Mouse (Mus musculus) liver, adult (tissue): ENCODE data around the gene Cdh23.

Experiments used
- GATA4 ChIP-seq: IDR thresholded peaks from 2 replicates; pipeline ENCODE4 v1.6.1; 2014; ENCODE audit warnings: mild to moderate bottlenecking, low read length; ENCODE audit not compliant: insufficient replicate concordance

The Cdh23 gene

GRCm38 (mm10) chr10:60394936-60395335 is 301.4 kb downstream of the Cdh23 start:
- TF ChIP-seq GATA4 = no peak

DNA sequence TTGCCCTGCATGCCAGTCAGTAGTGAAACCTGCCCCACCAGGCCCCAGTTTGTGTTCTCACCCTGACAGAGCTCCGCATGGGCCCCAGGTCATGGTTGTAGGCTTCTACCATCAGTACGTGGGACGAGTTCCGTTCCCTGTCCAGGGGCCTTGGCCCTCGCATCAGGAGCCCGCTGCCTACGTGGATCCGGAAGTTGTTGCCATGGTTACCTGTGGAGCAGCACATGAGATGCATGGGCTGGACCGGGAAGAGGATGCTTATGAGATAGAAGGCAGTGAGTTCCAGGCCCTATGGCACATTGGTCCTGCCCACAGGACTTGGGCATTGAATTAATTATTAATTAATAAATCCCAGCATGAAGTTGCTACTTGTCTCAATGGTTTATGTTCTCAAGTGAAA is 304.6 kb downstream of the Cdh23 start:
- TF ChIP-seq GATA4 = no peak

- TF ChIP-seq GATA4 = no peak
Observed at GRCm38 (mm10) chr10:60390904-60391420, 305.3 kb downstream of the Cdh23 start.

- TF ChIP-seq GATA4 = no peak
Observed at GRCm38 (mm10) chr10:60390177-60390903, 305.9 kb downstream of the Cdh23 start.

DNA sequence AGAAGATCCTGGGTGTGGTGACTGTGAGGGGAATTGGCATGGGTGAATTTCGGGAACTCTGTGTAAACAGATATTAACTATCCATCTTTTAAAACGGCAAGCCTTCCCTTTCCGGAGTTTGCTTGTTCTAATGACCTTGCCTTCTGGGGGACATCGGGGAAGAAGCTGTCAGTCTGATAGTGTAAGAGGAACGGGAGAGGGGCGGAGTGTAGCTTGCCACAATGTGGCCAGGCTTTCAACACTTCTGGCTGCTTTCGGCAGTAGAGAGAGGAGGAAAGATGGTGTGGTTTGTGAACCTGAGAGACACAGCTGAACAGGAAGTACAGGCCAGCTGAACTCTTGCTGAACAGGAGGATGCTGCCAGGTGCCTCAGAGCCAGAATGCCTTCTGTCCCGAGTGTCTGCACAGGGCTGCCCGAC is 306.8 kb downstream of the Cdh23 start:
- TF ChIP-seq GATA4 = no peak

- TF ChIP-seq GATA4 = no peak
Observed at GRCm38 (mm10) chr10:60388332-60388731, 308.0 kb downstream of the Cdh23 start.

GRCm38 (mm10) chr10:60381142-60381925 is 315.0 kb downstream of the Cdh23 start:
- TF ChIP-seq GATA4 = no peak

GRCm38 (mm10) chr10:60380229-60380628 is 316.1 kb downstream of the Cdh23 start:
- TF ChIP-seq GATA4 = peak; percentile 59; the same call in 1 of the 2 replicates

DNA sequence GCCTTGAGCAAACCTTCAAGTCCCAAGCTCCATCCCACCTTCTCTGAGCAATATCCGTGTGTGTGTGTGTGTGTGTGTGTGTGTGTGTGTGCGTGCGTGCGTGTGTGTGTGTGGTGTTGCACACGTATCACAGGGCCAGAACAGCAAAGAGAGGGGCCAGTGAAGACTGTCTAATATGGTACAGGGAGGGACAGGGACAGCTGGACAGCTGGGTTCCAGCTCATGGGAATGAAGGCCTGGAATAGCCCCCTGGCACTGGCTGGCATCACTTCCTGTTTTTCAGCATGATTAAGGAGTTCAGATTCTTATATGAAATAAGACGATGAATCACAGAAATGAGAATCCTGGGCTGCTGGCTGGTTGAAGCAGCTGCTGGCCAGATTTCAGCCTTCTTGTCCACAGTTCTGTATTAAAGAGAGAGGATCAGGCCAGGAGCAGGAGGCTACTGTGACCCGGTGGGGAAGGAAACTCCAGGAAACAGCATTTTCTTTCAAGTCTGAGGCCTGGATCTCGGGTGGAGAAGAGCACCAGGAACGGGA is 316.8 kb downstream of the Cdh23 start:
- TF ChIP-seq GATA4 = no peak

GRCm38 (mm10) chr10:60376704-60377103 is 319.6 kb downstream of the Cdh23 start:
- peak; percentile 56; the same call in 1 of the 2 replicates for TF ChIP-seq GATA4

DNA sequence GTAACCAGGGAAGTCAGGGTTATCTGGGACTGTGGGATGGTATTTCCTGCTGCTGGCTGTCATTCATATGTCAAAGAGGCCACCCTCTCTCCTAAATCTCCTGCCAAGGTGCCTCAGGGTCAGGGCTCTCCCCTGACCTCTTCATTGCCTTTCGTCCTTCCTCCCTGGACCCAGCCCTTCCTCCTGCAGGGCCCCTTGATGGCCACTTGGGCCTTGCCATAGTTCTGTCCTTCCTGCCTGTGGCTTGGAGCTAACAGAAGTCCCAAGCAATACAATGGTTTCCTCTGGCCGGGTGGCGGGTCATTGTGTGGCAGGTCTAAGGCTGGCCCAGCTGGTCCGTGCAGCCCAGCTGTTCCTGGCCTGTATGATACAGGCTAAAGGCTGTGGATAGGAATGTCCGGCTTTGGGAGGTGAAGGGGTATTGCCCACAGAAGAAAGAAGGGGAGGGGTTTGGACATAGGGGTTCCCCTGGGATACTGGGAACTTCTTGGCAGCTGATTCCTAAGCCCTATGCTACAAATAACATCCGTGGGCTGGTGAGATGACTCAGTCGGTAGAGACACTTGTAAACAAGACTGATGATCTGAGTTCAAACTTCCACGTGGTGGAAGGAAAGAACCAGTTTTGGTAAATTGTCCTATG is 322.2 kb downstream of the Cdh23 start:
- peak; percentile 81; the same call in 1 of the 2 replicates for TF ChIP-seq GATA4

DNA sequence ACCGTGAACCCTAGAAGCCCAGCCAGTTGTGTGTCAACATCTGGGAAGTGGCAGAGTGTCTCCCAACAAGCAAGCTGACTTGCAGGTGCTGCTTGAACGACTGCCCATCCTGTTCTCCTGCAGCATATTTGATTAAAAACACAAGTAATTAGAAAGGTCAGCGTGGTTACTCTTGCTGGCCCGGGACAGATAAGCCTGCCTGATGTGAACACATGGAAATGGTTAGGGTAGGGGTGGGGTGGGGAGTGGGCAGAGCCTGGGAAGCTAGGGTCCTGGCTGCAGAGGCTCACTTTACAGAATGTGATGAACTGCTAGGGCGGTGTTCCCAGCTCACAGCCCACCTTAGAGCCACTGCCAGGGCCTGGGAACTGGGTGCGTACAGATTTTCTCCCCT is 322.8 kb downstream of the Cdh23 start:
- no peak for TF ChIP-seq GATA4

- TF ChIP-seq GATA4 = no peak
Observed at GRCm38 (mm10) chr10:60371596-60372386, 324.5 kb downstream of the Cdh23 start.

GRCm38 (mm10) chr10:60370601-60371061 is 325.7 kb downstream of the Cdh23 start:
- no peak for TF ChIP-seq GATA4

- no peak for TF ChIP-seq GATA4
Observed at GRCm38 (mm10) chr10:60370098-60370497, 326.2 kb downstream of the Cdh23 start.

DNA sequence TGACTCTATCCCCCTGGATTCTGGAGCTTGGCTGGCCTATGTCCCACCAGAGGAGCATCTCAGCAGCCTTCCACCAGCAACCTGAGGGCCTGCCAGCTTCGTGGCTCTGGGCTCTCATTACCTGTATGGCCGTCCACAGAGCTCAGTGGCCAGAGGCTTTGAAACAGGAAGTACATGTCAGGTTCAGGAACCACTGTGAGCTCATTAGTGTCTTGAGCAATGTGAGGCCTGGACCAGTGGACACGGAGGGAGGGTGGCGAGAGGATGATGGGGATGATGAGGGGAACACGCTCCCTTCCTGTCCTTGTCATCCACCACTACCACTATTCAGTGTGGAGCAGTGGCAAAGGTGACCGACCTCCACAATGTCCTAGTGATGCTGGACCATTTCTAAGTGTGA is 326.9 kb downstream of the Cdh23 start:
- TF ChIP-seq GATA4 = no peak
